Mouse (Mus musculus) erythroblast, embryonic 14.5 days (primary cell): ENCODE data around the gene Kcnc2. TPM values are rescaled to one million over a fixed set of nuclear protein-coding genes. Genes with fewer than 3 reads are reported as not detected.

Experiments
- H3K27me3 ChIP-seq: 2 replicates; pipeline ENCODE4 v1.6.1; 2012; ENCODE audit warnings: inconsistent platforms; ENCODE audit not compliant: control insufficient read depth
- H3K36me3 ChIP-seq: 2 replicates; pipeline ENCODE4 v1.6.1; 2012; ENCODE audit warnings: mild to moderate bottlenecking, inconsistent platforms; ENCODE audit not compliant: control insufficient read depth
- H3K4me1 ChIP-seq: 2 replicates; pipeline ENCODE4 v1.6.1; 2012; ENCODE audit warnings: inconsistent platforms; ENCODE audit not compliant: control insufficient read depth
- H3K4me3 ChIP-seq: replicated peaks from 2 replicates; pipeline ENCODE3; 2012; ENCODE audit warnings: moderate library complexity, mild to moderate bottlenecking, inconsistent platforms
- H3K9me3 ChIP-seq: 2 replicates; pipeline ENCODE4 v1.6.1; 2012; ENCODE audit warnings: low read length, inconsistent platforms, mixed read lengths; ENCODE audit not compliant: control insufficient read depth
- GATA1 ChIP-seq: IDR thresholded peaks from 2 replicates; pipeline ENCODE4 v1.6.1; 2012; ENCODE audit warnings: low read length, inconsistent platforms, mixed read lengths
- TAL1 ChIP-seq: IDR thresholded peaks from 3 replicates; pipeline ENCODE4 v1.6.1; 2012; ENCODE audit warnings: low read length, inconsistent platforms, mixed read lengths
- polyA plus RNA-seq: library from polyadenylated mRNA; stranded (reverse); fragments of >175 nt; gene quantifications from 2 replicates; pipeline ENCODE4 v1.2.3, GENCODE M21; 2012

Gene Kcnc2
- polyA plus RNA-seq, 1 experiment = 0.01 TPM

GRCm38 (mm10) chr10:112378465-112378864 is 107.5 kb downstream of the Kcnc2 start:
- Histone ChIP-seq H3K4me1 (no peaks in the 10 kb centered on the region), H3K4me3 (no peak overlapping the region), H3K36me3 (no peaks in the 10 kb centered on the region), H3K9me3 (peaks cover 6% of the 10 kb centered on the region), H3K27me3 (no peaks in the 10 kb centered on the region)
- TF ChIP-seq GATA1 (no peak), TAL1 (no peak)

DNA sequence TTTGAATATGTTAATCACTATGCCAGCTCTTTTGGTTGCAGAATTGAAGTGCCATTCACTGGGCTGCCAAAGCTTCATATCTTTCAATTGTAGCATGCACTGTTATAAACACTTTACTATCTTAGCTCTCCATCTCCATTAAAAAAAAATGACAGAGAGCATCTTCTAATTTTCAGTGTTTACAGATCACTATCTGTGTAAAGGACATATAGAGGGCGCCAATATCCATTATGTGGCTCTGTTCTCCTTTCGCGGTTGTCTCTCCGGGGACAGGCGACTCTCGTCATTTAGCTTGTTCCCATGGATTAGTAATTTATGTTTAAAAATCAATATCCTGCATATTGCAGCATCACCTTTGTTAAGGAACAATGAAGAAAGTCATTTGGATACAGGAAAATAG is 109.7 kb downstream of the Kcnc2 start:
- TF ChIP-seq TAL1 = no peak
- TF ChIP-seq GATA1 = no peak
- Histone ChIP-seq H3K9me3 (peaks cover 4% of the 10 kb centered on the region), H3K4me3 (no peak overlapping the region), H3K36me3 (no peaks in the 10 kb centered on the region), H3K4me1 (no peaks in the 10 kb centered on the region), H3K27me3 (no peaks in the 10 kb centered on the region)

DNA sequence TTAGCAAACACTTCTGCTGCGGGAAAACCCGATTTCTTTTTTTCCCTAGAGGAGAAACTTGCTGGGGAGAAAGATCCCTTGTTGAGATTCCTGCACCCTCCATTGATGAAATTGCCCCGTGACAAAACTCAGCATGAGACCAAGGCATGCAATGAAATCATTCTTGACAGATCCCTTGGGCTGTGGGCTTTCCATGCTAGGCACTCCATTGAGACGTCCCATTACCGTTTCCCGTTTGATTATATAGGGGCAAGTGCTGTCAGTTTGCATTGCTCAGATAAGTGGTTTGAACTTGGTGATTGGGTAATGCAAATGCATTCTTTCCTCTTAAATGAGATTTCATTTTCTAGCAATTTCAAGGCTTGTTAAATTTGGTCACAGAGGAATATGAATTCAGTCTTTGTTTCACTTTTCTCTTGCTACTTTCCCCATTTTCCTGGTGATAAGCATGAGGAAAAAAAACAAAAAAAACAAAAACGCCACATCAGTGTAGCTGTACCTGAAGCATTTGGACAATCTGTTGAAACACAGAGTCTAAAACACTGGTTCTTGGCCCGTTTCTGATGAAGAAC is 123.6 kb downstream of the Kcnc2 start:
- H3K27me3 ChIP-seq = no peaks in the 10 kb centered on the region
- no peaks in the 10 kb centered on the region for H3K4me1 ChIP-seq
- peaks cover 2% of the 10 kb centered on the region; the same call in 1 of the 2 replicates for H3K9me3 ChIP-seq
- H3K4me3 ChIP-seq = no peak overlapping the region
- no peaks in the 10 kb centered on the region for H3K36me3 ChIP-seq
- TF ChIP-seq TAL1 = no peak
- no peak for TF ChIP-seq GATA1

DNA sequence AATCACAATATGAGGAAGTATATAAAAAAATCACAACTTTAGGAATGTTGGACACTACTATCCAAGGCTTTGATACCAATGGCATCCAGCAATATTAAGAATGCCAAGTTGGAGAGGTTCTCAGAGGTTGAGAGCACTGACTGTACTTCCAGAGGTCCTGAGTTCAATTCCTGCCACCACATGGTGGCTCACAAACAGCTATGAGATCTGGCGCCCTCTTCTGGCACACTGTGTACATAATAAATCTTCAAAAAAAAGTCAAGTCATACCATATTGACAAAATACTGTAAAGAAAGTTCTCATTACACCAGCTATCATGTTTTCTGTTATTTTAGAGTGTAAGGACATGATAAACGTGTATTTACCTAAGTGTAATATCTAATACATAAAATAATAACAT is 126.3 kb downstream of the Kcnc2 start:
- Histone ChIP-seq H3K4me3 (no peak overlapping the region), H3K27me3 (no peaks in the 10 kb centered on the region), H3K9me3 (no peaks in the 10 kb centered on the region; the same call in 1 of the 2 replicates), H3K4me1 (no peaks in the 10 kb centered on the region), H3K36me3 (no peaks in the 10 kb centered on the region)
- TF ChIP-seq GATA1 = no peak
- no peak for TF ChIP-seq TAL1

DNA sequence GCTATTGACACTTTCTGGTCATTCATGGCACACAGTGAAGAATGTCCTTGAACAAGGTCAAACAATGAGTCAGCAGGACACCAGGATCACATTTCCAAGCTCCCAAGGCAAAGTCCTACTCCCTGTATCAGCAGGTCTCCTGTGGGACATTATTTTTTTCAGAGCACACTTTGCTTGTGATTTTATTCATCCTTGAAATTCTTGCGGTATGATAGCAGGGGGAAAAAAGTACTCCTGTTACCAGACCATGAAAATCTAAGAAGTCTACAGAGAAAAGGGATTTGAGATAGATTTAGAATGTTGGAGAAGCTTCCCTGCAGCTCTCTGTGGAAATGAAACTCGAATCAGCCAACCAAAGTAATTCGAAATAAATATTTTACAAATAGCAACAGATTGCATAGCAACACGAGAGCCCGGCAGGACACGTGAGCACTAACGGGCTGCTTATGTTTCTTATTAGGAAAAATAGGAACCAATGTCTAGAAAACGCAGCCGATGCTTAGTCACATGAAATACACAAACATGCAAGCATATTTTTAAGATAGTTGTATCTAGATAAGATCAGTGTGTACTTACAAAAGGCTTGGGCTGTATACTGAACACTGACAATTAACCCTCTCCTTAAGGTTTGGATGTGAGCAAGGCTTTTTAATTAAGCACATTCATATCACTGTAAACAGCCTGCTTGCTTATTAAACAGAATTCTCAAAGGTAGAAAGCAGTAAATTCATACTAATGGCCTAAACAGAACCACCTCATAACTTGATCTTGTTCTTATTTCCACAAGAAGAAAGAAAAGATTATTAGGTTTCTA is 129.9 kb downstream of the Kcnc2 start:
- Histone ChIP-seq H3K4me3 (no peak overlapping the region), H3K4me1 (no peaks in the 10 kb centered on the region), H3K27me3 (no peaks in the 10 kb centered on the region), H3K36me3 (no peaks in the 10 kb centered on the region), H3K9me3 (no peaks in the 10 kb centered on the region; the same call in 1 of the 2 replicates)
- no peak for TF ChIP-seq GATA1

- no peaks in the 10 kb centered on the region for H3K27me3 ChIP-seq
- H3K4me3 ChIP-seq = no peak overlapping the region
- H3K9me3 ChIP-seq = peaks cover 11% of the 10 kb centered on the region
- H3K36me3 ChIP-seq = no peaks in the 10 kb centered on the region
- TF ChIP-seq GATA1 (no peak), TAL1 (no peak)
- H3K4me1 ChIP-seq = no peaks in the 10 kb centered on the region
Observed at GRCm38 (mm10) chr10:112409525-112409924, 138.6 kb downstream of the Kcnc2 start.

DNA sequence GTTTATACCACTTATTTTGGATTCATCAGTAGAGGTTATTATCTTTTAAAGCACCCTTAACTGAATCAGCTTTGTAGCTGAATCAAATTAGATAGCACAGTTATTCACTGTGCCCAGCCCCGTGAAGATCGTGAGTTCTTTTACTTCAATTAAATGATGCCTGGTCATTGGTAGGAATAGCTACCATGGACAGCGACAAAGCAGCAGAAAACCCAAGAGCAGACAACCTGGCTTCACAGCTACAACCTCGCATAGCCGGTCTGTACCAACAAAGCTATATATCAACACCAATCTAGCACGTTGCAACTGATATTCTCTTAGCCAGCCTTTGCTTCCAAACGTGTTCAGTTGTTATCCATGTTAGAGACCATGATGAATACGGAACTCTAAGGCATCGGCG is 152.4 kb downstream of the Kcnc2 start:
- H3K9me3 ChIP-seq = peaks cover 5% of the 10 kb centered on the region; the same call in 1 of the 2 replicates
- H3K4me3 ChIP-seq = no peak overlapping the region
- H3K36me3 ChIP-seq = no peaks in the 10 kb centered on the region
- no peaks in the 10 kb centered on the region for H3K27me3 ChIP-seq
- TF ChIP-seq TAL1 (no peak), GATA1 (no peak)
- no peaks in the 10 kb centered on the region for H3K4me1 ChIP-seq

DNA sequence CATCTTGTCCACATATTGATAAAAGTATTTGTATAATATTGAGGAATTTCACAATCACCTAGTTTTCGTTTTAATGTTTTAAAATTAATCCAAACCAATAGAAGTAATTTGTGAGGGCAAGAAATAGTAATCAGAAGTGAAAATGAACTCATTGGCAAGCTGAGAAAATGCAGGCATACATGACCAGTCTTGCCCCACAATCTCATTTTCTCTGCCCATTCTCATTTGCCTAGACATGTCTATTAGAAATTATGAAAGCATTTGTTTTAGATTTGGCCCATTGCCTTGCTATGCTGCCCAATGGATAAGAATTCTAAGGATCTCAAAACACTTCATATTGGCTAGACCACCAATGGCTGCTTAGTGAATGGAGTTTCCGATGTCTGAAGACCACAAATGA is 166.0 kb downstream of the Kcnc2 start:
- no peaks in the 10 kb centered on the region for H3K4me1 ChIP-seq
- TF ChIP-seq GATA1 = no peak
- TF ChIP-seq TAL1 = no peak
- no peaks in the 10 kb centered on the region for H3K27me3 ChIP-seq
- H3K36me3 ChIP-seq = no peaks in the 10 kb centered on the region
- no peak overlapping the region for H3K4me3 ChIP-seq
- no peaks in the 10 kb centered on the region; the same call in 1 of the 2 replicates for H3K9me3 ChIP-seq

DNA sequence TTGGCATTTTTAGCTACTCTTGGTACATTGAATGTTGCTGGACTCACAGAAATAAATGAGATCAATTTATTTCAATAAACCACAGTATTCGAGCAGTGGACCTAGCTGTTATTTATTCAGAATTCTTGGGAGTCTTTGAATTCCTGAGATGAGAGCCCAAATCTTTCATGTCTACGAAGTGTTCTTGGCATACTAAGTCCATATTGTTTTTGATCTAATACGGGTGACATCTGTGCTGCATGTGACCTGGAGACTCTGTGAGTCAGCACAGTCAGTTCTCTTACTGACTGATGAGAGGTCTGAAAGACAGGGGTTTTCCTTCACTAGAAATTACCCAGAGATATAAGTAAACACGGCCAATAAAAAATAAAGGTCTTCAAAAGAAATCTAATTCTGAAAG is 173.7 kb downstream of the Kcnc2 start:
- Histone ChIP-seq H3K27me3 (no peaks in the 10 kb centered on the region), H3K36me3 (no peaks in the 10 kb centered on the region), H3K9me3 (peaks cover 4% of the 10 kb centered on the region), H3K4me1 (no peaks in the 10 kb centered on the region), H3K4me3 (no peak overlapping the region)
- TF ChIP-seq TAL1 (no peak), GATA1 (no peak)
